Mouse (Mus musculus) intestine, embryonic 16.5 days (tissue): ENCODE data around the gene Arid2. TPM values are rescaled to one million over a fixed set of nuclear protein-coding genes. Genes with fewer than 3 reads are reported as not detected.

Source experiments
- microRNA-seq: library from miRNA; unstranded; fragments of <30 nt; microRNA quantifications from one replicate; pipeline ENCODE4, GENCODE M21; 2016
- polyA plus RNA-seq: library from polyadenylated mRNA; unstranded; fragments of >200 nt; fragmentation: Nextera tagmentation; extraction: Ambion mirVana; gene quantifications from 2 replicates; pipeline ENCODE4 v1.2.1, GENCODE M21; 2015

Arid2 gene
- polyA plus RNA-seq, 1 experiment from 2014 or later = 12.4 TPM

Small RNAs within 50 kb of the gene (microRNA-seq; reads per million reads assigned to microRNA genes)
- not detected for gene Gm25397

Other genes with a start within 250 kb of the Arid2 start
- 68.5 and 70.1 TPM in 2 replicates for gene Scaf11, start 173.3 kb downstream of the Arid2 start, polyA plus RNA-seq